Mouse (Mus musculus) CH12.LX (cell line): ENCODE measurements around the gene Gpr179.

Experiments used
- CTCF ChIP-seq, 2 experiments: IDR thresholded peaks in 1 of 2; conservative IDR thresholded peaks in 1 of 2; 2 replicates each; pipeline ENCODE4 v1.5.1; 2011 to 2012; ENCODE audit warnings: low read depth in 2 of 2, low read length in 2 of 2, improper control_type of control experiment in 1 of 2, inconsistent platforms in 1 of 2, mild to moderate bottlenecking in 1 of 2, moderate library complexity in 1 of 2
- ELF1 ChIP-seq: IDR thresholded peaks from 2 replicates; pipeline ENCODE4 v1.6.1; 2014; ENCODE audit warnings: low read depth, mild to moderate bottlenecking, inconsistent platforms, low read length, improper control_type of control experiment
- EP300 ChIP-seq: IDR thresholded peaks from 2 replicates; pipeline ENCODE4 v1.6.1; 2011; ENCODE audit warnings: low read length, improper control_type of control experiment
- JUND ChIP-seq: conservative IDR thresholded peaks from 2 replicates; pipeline ENCODE4 v1.6.1; 2011; ENCODE audit warnings: low read depth, low read length, improper control_type of control experiment
- MAFK ChIP-seq: IDR thresholded peaks from 2 replicates; pipeline ENCODE4 v1.6.1; 2011; ENCODE audit warnings: low read length, improper control_type of control experiment; ENCODE audit not compliant: insufficient replicate concordance
- MAX ChIP-seq: IDR thresholded peaks from 2 replicates; pipeline ENCODE4 v1.6.1; 2011; ENCODE audit warnings: low read length, improper control_type of control experiment
- NELFE ChIP-seq: IDR thresholded peaks from 2 replicates; pipeline ENCODE4 v1.6.1; 2011; ENCODE audit warnings: low read depth, low read length, improper control_type of control experiment
- NRF1 ChIP-seq: IDR thresholded peaks from 2 replicates; pipeline ENCODE4 v1.6.1; 2014; ENCODE audit warnings: low read depth, mild to moderate bottlenecking, inconsistent platforms, low read length, improper control_type of control experiment, moderate library complexity
- POLR2A ChIP-seq: IDR thresholded peaks from 2 replicates; pipeline ENCODE4 v1.6.1; 2011; ENCODE audit warnings: low read depth, mild to moderate bottlenecking, improper control_type of control experiment, low read length
- POLR2AphosphoS2 ChIP-seq: IDR thresholded peaks from 2 replicates; pipeline ENCODE4 v1.6.1; 2011; ENCODE audit warnings: low read depth, low read length, improper control_type of control experiment
- TBP ChIP-seq: conservative IDR thresholded peaks from 2 replicates; pipeline ENCODE4 v1.6.1; 2011; ENCODE audit warnings: low read depth, low read length, improper control_type of control experiment
- TCF12 ChIP-seq: IDR thresholded peaks from 2 replicates; pipeline ENCODE4 v1.6.1; 2014; ENCODE audit warnings: low read depth, mild to moderate bottlenecking, inconsistent platforms, low read length, improper control_type of control experiment
- USF2 ChIP-seq: conservative IDR thresholded peaks from 2 replicates; pipeline ENCODE4 v1.6.1; 2011; ENCODE audit warnings: low read depth, low read length, improper control_type of control experiment
- ZKSCAN1 ChIP-seq: IDR thresholded peaks from 2 replicates; pipeline ENCODE4 v1.6.1; 2012; ENCODE audit warnings: low read depth, inconsistent platforms, low read length, improper control_type of control experiment, borderline replicate concordance

- TF ChIP-seq MAFK, result no peak
- no peak for TF ChIP-seq TCF12
- TF ChIP-seq CTCF (conservative IDR thresholded peaks at IDR 0.05 in 1 of 2, IDR thresholded peaks at IDR 0.05 in 1 of 2; ENCODE audit: low read depth in 2 of 2, low read length in 2 of 2), result no peak
- TF ChIP-seq TBP, result no peak
- TF ChIP-seq USF2, result no peak
- no peak for TF ChIP-seq POLR2A
- TF ChIP-seq POLR2AphosphoS2, result no peak
- no peak for TF ChIP-seq ZKSCAN1
- no peak for TF ChIP-seq ELF1
- no peak for TF ChIP-seq EP300
- TF ChIP-seq JUND, result no peak
- no peak for TF ChIP-seq MAX
- TF ChIP-seq NRF1, result no peak
- no peak for TF ChIP-seq NELFE
These were observed 64.2 kb downstream of the Gpr179 start for GRCm38 (mm10) chr11:97287643-97288042.
